Mouse (Mus musculus) fibroblast of lung, adult 2 months (primary cell): ENCODE measurements around the gene Ift20.

Experiments used
- DNase-seq: peaks from one replicate; pipeline ENCODE4 v3.0.0-alpha.2; 2011; ENCODE audit warnings: low read depth

Gene Ift20

DNA sequence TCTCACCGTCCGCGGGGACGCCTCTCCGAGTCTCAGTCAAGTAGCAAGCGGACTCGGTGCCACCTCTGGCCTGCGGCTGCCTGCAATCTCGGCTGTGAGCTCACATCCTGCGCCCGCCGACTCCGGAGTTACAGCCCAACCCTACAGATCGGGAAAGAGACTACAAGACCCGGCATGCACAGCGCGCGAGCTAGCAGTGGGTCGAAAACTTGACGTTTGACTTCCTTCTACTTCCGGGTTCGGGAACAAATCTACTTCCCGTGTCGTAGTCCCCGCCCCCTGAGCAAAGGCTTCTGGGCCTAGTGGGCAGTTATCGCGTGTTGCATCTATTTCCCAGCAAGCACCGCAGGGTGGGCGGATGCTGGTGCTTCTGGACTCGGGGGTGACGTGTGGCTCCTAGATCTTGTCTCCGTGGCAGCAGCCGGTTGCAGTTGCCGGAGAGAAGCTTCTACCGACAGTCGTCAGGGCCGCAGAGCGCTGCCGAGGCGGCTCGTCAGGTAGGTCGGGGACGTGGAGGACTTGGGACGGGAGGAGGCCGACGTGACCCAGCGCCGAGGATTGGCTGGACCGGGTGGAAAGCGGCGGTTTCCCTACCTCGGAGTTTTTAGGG lies at the start of gene Ift20, which contains the start of gene Tnfaip1:
Gene Ift20, plus strand, starts transcription at position 282 of the 610 bp plus-strand sequence.
Gene Tnfaip1, minus strand, starts transcription at position 253 of the 610 bp plus-strand sequence.
- peak; percentile 99 for DNase-seq

DNA sequence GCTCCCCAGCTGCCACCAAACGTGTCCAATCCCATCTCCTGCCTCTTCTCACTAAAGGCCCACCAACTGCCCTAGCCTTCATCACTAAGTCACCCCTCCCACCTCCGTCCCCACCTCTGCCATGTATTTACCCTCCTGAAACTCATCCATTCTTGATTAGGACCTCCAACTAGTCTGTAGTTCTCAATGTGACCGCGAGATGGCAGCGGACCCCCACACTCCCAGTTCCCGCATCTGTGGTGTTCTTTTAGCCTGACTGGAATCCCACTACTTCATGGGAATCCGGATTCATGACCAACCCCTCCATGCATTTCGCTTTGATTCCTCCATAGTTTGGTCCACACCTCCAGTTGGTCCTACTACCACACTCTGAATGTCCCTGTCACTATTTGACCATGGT lies 48.0 kb upstream of the Ift20 start:
- no peak for DNase-seq

DNA sequence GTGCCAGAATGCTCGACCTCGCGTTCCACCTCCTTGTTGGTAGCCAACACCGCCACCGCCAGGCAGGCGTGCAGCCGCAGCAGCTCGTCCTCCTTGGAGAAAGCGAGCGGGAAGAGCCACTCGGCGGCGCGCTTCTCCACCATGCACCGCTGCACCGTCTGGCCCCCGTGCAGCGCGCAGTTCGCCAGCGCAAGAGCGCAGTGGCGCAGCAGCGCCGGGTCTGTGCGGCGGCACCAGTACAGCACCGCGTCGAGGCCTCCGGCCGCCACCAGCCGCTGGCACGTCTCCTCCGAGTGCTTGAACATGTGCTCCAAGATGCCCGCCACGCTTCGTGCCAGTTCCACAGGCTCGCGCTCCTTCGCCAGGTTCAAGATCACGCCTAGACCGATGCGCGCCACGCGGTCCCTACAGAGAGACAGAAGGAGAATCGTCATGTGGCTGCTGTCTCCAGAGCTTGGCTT lies 45.4 kb upstream of the Ift20 start:
- DNase-seq, result no peak

DNA sequence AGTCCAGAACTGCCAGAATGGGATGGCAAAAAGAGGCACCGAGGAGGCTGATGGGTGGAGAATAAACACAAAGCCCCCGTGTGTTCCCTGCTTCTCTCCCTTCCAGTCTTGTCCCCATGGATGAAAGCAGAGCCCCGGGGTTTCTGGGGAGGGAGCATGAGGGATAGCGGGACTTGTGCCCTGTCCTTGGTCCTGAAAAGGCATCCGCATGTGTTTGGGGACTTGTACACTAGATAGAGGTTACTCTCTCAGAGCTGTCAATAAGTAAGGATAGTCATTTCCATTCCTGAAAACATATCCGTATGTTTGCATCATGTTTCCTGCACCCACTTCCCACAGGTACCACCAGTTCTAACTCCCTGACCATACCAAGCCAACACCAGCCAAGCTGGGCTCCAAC lies 40.3 kb upstream of the Ift20 start:
- no peak for DNase-seq

DNA sequence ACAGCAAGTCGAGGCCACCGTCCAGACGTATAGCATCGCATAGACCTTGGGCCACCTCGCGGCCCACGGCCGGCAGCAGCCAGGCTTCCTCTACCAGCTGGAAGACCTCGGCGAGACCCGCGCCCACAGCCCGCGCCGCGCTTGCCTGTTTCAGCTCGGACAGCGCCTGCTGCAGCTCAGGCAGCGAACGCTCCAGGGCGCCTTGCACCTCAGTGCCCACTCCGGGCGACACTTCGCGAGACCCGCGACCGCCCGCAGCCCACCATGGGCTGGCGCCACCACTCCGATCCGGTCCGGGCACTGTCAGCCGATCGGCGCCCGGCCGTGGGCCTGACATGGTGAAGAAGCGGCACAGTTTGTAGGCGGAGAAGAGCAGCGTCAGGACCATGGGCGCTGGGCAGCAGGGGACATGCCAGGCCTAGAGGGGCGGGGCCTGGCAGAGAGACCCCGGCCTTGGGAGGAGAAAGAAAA lies 39.1 kb upstream of the Ift20 start:
- no peak for DNase-seq

DNA sequence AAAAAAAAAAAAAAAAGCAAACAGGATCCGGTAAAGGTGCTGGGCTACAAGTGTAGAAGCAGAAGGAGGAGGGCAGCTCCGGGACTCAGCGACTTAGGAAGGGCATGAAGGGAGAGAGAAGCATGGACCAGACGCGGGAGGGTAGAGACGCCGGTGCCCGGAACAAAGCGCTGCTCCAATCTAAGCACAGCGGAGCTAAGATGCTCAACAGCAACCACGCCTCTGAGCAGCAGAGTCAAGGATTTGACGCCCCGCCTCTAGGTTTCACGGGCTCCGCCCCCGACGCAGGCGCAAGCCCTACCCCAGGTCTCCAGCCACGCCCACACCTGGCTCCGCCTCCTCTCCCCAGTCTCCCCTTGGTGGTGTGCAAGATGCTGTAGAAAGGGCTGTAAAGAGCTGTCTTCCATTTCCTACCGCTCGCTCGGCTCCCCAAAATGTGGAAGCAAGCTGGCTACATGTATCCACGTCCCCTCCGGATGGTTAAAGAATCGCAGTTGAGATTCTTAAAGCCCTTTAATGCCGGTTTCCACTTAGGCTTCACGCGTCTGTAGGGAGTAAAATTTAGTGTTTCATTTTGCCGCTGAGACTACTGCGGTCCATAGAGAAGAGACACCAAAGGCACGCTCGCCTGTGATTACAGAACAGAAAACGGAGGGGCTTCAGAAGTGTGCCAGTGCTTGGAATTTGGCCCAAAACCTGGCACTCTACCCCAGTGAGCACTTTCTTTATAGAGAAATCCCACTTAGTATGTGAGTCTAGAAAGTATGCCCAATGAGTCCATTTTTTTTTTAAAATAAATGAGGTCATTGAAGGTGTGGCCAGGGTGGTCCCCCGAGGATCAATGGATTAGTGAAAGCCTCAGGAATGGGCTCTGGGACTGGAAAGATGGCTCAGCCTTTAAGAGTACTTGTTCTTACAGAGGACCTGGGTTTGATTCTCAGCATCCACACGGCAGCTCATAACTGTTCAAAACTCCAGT lies 38.3 kb upstream of the Ift20 start, which contains the start of gene Sarm1:
Gene Sarm1, minus strand, starts transcription at position 211 of the 979 bp plus-strand sequence.
- peak; percentile 75 for DNase-seq

DNA sequence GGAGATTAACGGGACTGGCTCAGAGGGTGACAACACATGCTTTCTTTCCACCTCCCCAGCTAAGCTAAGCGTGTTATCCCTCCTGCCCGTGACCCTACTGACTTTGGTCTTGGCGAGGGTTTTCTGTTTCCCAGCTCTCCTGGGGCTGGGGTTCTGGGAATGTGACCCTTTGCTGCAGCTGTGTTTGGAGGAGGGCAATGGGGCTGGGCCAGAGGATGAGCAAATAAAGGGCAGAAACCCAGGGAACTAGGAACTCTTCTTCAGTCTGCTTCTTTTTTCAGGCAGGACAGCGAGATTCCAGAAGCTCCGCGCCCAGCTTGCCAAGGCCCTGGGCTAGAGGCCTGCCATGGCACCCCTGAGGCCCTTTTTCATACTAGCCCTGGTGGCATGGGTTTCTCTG lies 37.2 kb upstream of the Ift20 start, which contains the start of gene Vtn:
Gene Vtn, plus strand, starts transcription at position 88 of the 400 bp plus-strand sequence.
- no peak for DNase-seq

DNA sequence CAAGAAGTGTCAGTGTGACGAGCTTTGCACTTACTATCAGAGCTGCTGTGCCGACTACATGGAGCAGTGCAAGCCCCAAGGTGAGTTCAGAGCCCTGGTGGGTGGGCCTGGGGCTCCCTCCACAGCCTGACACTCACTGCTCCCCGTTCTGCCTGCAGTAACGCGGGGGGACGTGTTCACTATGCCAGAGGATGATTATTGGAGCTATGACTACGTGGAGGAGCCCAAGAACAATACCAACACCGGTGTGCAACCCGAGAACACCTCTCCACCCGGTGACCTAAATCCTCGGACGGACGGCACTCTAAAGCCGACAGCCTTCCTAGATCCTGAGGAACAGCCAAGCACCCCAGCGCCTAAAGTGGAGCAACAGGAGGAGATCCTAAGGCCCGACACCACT lies 36.6 kb upstream of the Ift20 start:
- DNase-seq, result no peak

DNA sequence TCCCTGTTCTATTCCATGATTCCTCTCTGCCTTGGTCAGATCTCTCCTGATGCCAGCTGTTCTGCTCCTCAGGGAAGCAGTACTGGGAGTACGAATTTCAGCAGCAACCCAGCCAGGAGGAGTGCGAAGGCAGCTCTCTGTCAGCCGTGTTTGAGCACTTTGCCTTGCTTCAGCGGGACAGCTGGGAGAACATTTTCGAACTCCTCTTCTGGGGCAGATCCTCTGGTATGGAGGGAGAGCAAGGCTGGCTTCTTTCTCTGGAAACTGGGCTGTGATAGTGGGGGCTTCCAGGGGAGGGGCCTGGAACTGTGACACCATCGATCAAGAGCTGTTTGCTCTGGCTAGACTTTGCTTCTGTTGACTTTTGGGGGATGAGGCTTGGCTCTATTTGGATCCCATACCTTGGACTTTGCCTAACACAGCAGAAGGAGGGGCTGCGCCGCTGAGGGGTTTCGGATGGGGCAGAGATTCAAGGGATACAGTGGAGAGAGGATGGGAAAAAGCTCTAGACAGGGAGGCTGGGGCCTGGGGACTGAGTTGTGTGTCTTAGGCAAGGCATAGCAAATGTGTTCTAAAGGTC lies 35.4 kb upstream of the Ift20 start:
- DNase-seq, result no peak

DNA sequence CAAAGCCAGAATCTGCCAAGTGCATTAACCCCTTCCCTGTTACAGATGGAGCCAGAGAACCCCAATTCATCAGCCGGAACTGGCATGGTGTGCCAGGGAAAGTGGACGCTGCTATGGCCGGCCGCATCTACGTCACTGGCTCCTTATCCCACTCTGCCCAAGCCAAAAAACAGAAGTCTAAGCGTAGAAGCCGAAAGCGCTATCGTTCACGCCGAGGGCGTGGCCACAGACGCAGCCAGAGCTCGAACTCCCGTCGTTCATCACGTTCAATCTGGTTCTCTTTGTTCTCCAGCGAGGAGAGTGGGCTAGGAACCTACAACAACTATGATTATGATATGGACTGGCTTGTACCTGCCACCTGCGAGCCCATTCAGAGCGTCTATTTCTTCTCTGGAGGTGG lies 34.6 kb upstream of the Ift20 start:
- no peak for DNase-seq

DNA sequence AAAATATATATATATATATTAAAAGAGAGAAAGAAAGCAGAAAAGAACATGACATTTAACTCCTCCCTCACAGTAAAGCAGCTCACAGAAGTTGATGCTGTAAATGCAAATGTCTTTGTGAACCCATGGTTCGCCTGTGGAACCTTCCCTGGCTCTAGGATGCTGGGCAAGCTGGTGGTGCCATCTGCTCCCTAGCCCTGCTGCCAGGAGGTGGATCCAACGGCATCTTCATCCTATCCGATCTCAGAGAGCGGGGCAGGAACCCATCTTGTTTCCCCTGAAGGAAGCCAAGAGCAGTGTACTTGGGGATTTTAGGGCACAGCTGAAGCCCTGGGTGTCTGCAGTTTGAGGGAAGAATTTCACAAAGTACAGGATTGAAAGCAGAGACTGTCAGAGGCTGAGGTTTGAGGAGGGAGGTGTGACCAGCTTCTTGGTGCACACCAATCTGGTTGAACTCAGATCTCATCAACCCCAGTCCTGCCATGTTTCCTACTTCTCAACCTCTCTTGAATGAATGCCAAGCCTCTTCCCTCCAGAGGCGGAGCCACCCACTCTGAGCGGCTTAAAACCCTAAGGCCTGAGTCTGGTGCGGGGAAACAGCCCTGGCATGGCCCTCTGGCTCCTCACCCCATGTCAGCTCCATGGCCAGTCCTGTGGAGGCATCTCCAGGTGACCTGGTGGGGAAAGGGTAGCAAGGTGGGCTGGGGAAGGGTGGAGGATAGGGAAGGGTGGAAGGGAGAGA lies 33.1 kb upstream of the Ift20 start, which contains the start of gene Sebox:
Gene Sebox, plus strand, starts transcription at position 539 of the 742 bp plus-strand sequence.
- DNase-seq, result no peak

DNA sequence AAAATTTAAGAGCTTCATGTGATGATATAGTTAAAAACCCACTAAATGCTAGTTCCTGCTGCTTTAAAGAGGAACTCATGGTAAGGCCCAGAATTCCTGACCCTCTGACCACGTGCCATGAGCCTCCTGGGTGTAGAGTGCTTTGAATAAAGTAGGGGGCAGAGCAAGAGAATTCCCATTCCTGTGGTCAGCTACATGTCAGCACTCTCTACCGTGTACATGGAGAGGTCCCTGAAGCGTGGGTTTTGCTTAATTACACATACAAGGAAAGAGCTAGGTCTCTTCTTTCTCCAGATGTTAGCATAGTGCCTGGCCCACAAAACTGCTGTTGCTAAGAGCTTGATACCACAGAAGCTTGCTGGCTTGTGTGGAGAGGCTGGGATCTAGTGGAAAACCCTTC lies 30.7 kb upstream of the Ift20 start:
- DNase-seq, result no peak

DNA sequence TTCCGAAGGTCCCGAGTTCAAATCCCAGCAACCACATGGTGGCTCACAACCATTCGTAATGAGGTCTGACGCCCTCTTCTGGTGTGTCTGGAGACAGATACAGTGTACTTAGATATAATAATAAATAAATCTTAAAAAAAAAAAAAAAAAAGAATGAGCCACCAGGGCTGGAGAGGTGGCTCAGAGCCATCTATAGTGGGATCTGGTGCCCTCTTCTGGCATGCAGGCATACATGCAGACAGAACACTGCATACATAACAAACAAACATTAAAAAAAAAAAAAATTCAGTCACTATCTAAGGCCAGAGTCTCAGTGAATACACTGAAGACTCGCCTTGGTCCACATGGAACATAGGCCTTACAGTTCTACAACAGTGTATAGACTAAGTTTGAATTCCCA lies 27.0 kb upstream of the Ift20 start:
- DNase-seq, result no peak

DNA sequence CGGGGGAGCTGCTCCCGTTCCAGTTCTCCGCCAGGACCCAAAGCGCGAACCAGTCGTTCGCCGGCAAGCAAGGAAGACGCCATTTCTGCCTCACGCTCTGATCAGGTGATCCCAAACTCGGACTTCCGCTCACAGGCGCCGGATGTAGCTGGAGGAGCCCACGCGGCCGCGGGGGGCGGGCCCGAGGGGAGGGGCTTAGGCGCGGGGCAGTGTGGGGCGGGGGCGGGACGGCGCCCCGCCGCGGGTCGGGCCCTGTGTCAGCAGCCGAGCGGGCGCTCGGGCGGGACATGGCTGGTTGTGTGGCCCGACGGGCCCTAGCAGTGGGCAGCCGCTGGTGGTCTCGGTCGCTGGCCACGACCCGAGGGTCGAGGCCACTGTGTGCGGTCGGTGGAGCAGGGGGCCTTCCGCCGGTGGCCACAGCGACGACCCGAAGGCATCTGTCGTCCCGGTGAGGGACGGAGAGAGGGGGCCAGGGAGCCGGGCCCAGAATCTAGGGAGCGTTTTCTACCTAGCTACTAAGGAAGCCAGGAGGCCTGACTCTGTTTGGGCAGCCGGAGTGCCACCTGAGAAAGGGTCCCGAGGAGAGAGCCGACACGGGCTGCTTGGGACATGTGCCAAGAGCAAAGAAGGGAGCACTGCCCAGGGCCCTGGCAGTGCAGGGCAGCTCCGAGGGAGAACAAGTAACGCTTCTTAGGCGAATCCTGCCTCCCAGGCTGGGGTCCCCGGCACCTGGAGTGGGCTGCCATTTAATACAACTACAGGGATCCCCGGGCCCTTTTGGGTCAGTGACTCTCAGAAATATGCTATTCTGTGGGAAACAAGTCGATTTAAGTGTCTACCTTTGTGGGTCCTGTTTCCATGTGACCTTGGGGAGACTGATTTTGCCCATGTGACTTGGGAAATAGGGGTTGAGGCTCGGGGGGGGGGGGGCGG lies 23.9 kb upstream of the Ift20 start, which contains the start of the genes Tmem199 and Poldip2:
Gene Tmem199, minus strand, starts transcription at position 148 of the 933 bp plus-strand sequence.
Gene Poldip2, plus strand, starts transcription at position 169 of the 933 bp plus-strand sequence.
- peak; percentile 66 for DNase-seq

DNA sequence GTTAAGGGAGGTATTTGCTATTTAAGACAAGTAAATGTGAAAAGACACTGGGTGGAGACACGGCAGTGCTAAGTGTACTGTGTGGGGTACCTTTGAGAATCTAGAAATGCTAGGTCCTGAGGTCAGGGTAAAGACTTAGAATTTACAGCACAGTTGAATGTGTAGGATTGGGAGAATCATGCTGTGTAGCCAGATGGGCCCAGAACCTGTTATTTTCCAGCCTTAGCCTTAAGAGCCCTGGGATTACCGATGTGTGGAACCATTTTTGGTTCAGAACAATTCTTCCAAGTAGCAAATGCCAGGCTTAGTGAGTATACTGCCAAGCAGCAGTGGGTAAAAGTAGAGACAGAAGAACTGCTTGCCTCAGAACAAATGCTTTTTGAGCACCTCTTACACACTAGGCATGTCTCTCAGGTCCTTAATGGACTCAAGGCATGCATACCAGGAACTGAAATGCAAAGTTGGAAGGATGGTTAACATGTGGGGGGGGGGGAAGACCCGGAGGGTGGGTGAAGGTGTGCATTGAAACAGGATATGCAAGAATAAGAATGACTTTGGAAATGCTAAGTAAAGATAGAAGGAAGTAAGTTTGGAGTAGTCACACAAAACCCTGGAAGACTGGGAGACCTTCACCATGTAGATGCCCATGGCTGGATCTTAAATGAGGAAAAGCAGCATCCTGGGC lies 22.9 kb upstream of the Ift20 start:
- no peak for DNase-seq

DNA sequence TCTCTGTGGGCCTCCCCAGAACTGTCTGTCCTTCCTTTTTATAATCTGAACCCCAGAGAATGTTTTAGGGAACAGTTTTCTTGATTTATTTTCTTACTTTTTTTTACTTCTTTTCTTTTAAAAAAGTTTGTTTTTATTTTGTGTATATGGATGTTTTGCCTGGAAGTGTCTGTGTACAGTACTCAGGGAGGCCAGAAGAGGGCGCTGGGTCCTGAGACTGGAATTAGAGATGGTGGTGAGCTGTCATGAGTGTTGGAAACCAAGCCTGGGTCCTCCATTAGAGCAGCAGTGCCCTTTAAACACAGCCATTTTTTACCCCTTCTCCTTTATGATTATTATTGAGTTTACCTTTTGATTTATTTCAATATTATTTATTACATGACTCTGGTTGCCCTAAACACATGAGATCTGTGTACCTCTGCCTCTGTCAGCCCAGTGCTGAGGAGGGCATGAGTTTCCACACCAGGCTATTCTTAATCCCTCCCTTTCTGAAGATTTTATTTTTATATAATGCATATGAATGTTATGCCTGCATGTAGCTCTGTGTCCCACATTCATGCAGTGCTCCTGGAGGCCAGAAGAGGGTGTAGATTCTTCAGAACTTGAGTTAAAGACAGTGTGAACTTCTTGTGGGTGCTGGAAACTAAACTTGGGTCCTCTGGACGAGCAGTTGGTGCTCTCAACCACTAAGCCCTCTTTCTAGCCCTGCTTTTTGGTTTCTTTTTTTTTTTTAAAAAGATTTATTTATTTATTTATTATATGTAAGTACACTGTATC lies 20.4 kb upstream of the Ift20 start:
- no peak for DNase-seq

DNA sequence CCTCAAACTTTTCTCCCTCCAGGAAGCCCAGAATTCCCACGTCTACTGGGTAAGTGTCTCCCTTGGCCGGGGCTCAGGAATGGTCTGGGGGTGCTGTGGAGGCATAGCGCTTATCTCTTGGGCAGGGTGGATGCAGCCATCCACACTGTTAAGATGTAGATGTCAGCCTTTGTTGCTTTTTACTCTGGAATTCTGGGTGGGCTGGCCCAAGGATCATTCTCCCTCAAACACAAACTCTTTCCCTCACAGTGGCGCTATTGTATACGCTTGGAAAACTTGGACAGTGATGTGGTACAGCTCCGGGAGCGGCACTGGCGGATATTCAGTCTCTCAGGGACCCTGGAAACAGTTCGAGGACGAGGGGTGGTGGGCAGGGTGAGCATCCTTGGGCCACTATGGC lies 17.2 kb upstream of the Ift20 start:
- no peak for DNase-seq

DNA sequence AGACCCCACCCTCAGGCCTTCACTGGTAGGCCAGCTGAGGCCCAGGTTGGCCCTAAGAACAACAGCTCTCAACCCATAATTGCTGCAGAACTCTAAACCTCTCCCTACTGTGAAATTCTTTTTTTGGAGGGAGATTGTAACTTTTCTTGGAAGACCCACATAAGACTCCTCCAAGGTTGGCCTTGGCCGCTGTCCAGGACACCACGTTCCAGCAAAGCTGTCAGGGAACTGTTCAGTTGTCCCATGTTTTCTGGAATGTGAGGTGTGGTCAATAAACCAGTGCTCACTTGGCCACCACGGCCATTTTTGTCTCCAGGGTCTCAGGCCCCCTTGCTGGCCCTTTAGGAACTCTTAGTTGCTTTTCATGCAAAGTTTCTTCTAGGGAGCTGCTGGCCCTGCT lies 14.3 kb upstream of the Ift20 start:
- no peak for DNase-seq

DNA sequence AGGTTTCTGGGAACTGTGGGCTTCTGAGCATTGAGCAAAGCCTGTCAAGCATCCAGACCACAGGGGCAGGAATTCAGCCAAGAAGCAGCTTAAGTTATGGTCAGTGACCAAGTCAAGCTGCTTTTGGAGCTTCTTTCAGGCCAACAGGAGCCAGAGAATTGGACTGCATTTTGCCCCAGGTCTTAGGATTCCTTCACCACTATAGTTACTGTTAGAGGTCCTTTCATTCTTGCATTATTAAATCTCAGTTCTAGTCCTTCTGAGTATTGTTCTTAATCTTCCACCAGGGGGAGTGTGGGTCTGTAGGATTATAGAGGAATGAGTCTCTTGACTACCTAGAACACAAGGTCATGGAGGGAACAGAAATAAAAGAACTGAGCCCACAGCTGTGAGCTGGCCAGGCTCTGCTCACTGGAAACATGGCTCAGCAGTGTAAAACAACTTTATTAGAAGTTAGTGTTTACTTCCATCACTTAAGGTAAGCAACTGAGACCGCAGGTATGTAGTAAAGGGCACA lies 13.6 kb upstream of the Ift20 start:
- peak; percentile 87 for DNase-seq
